In genomic region chr5:66997600-66997930, GRCm38 (mm10) we compare ENCODE assay signal across 8 mouse cellular contexts.
A peak's percentile ranks its signal among the peaks of the same experiment; 100 is the strongest.
DNase-seq lines count a peak whose midpoint lies in the region; ATAC-seq lines count a peak whose summit lies in the region.

No protein-coding gene starts in this region.

- peak overlapping the region; percentile 80 for H3K4me2 ChIP-seq in kidney, embryonic 16.5 days (replicated peaks; ENCODE audit: low read depth, low read length)
- peak overlapping the region; percentile 71 for H3K4me2 ChIP-seq in forebrain, embryonic 11.5 days (ENCODE audit: low read depth, low read length, severe bottlenecking)
- peak overlapping the region; percentile 55 for H3K4me2 ChIP-seq in intestine, embryonic 14.5 days (ENCODE audit: low read length)
- peak overlapping the region; percentile 66 for H3K4me2 ChIP-seq in neural tube, embryonic 12.5 days (replicated peaks)

- H3K27me3 ChIP-seq in kidney, embryonic 16.5 days (ENCODE audit: insufficient read depth, low read length), result no peaks in the 10 kb centered on the region
- no peaks in the 10 kb centered on the region for H3K27me3 ChIP-seq in forebrain, embryonic 11.5 days (ENCODE audit: control insufficient read depth, insufficient read depth, low read length)
- no peaks in the 10 kb centered on the region for H3K27me3 ChIP-seq in intestine, embryonic 14.5 days (replicated peaks; ENCODE audit: control insufficient read depth, insufficient read depth, low read length)
- no peaks in the 10 kb centered on the region for H3K27me3 ChIP-seq in neural tube, embryonic 12.5 days (replicated peaks)

- 0 out of 2 replicates have a peak, but pooled peaks have one; percentile 2 for ATAC-seq in kidney, embryonic 16.5 days (ENCODE audit: low FRiP score, low TSS enrichment)
- no peak for ATAC-seq in forebrain, embryonic 11.5 days (replicated peaks; ENCODE audit: low FRiP score)
- ATAC-seq in intestine, embryonic 14.5 days (replicated peaks; ENCODE audit: low FRiP score, low TSS enrichment, low read depth), result no peak
- no peak; the same call in 1 of the 2 replicates for ATAC-seq in neural tube, embryonic 12.5 days (ENCODE audit: low FRiP score, low read depth)

- H3K4me3 ChIP-seq in kidney, embryonic 16.5 days (ENCODE audit: low read length), result peak overlapping the region; percentile 48
- H3K4me3 ChIP-seq in forebrain, embryonic 11.5 days (ENCODE audit: low read depth, low read length), result peak overlapping the region; percentile 34
- peak overlapping the region; percentile 26; the same call in 1 of the 2 replicates for H3K4me3 ChIP-seq in intestine, embryonic 14.5 days (ENCODE audit: low read depth, low read length)
- H3K4me3 ChIP-seq in neural tube, embryonic 12.5 days, result no peak overlapping the region

- 0 out of 2 replicates have a peak, but pooled peaks cover 15% of the 10 kb centered on the region for H3K36me3 ChIP-seq in kidney, embryonic 16.5 days (ENCODE audit: insufficient read depth, low read length)
- H3K36me3 ChIP-seq in forebrain, embryonic 11.5 days (ENCODE audit: control insufficient read depth, insufficient read depth, low read length), result no peaks in the 10 kb centered on the region
- H3K36me3 ChIP-seq in intestine, embryonic 14.5 days (ENCODE audit: control insufficient read depth, insufficient read depth, low read length), result no peaks in the 10 kb centered on the region
- peaks cover 13% of the 10 kb centered on the region for H3K36me3 ChIP-seq in neural tube, embryonic 12.5 days

- H3K9ac ChIP-seq in kidney, embryonic 16.5 days (replicated peaks; ENCODE audit: low read length), result peak overlapping the region; percentile 62
- H3K9ac ChIP-seq in forebrain, embryonic 11.5 days (ENCODE audit: low read length), result peak overlapping the region; percentile 63
- H3K9ac ChIP-seq in intestine, embryonic 14.5 days (ENCODE audit: low read length), result no peak overlapping the region
- peak overlapping the region; percentile 61; the same call in 1 of the 2 replicates for H3K9ac ChIP-seq in neural tube, embryonic 12.5 days

- 27% methylated on average over 7 of the region's 7 CpGs for WGBS in kidney, embryonic 16.5 days
- WGBS in forebrain, embryonic 11.5 days, result 15% methylated on average over 7 of the region's 7 CpGs
- WGBS in intestine, embryonic 14.5 days, result 36% methylated on average over 7 of the region's 7 CpGs
- 18% methylated on average over 7 of the region's 7 CpGs for WGBS in neural tube, embryonic 12.5 days

- no peak for DNase-seq in kidney, adult 18-20 months
- DNase-seq in forebrain, embryonic 11.5 days (ENCODE audit: low spot score), result no peak
- DNase-seq in intestine, embryonic 14.5 days (ENCODE audit: low spot score), result no peak
- no peak for DNase-seq in layer of hippocampus, adult 9-10 months (ENCODE audit: low spot score)
- no peak for DNase-seq in lung, postnatal 4 days
- no peak for DNase-seq in frontal cortex, adult 2 months (ENCODE audit: extremely low spot score in 1 of 2, low spot score in 1 of 2)

- no peaks in the 10 kb centered on the region for H3K9me3 ChIP-seq in kidney, embryonic 16.5 days (ENCODE audit: low read length)
- no peaks in the 10 kb centered on the region for H3K9me3 ChIP-seq in forebrain, embryonic 11.5 days (ENCODE audit: control insufficient read depth, low read length)
- no peaks in the 10 kb centered on the region for H3K9me3 ChIP-seq in intestine, embryonic 14.5 days (ENCODE audit: control insufficient read depth, low read length)
- no peaks in the 10 kb centered on the region for H3K9me3 ChIP-seq in neural tube, embryonic 12.5 days

- peaks cover 17% of the 10 kb centered on the region for H3K4me1 ChIP-seq in kidney, embryonic 16.5 days (ENCODE audit: insufficient read depth, low read length)
- H3K4me1 ChIP-seq in forebrain, embryonic 11.5 days (replicated peaks; ENCODE audit: control insufficient read depth, insufficient read depth, low read length), result peaks cover 6% of the 10 kb centered on the region; the same call in 1 of the 2 replicates
- peaks cover 6% of the 10 kb centered on the region; the same call in 1 of the 2 replicates for H3K4me1 ChIP-seq in intestine, embryonic 14.5 days (replicated peaks; ENCODE audit: control insufficient read depth, insufficient read depth, low read length)
- peaks cover 22% of the 10 kb centered on the region for H3K4me1 ChIP-seq in neural tube, embryonic 12.5 days

- no peak overlapping the region for H3K27ac ChIP-seq in kidney, embryonic 16.5 days (ENCODE audit: low read length)
- H3K27ac ChIP-seq in forebrain, embryonic 11.5 days (ENCODE audit: low read depth, low read length), result no peak overlapping the region
- no peak overlapping the region for H3K27ac ChIP-seq in intestine, embryonic 14.5 days (ENCODE audit: low read depth)
- H3K27ac ChIP-seq in neural tube, embryonic 12.5 days, result no peak overlapping the region
